Mouse (Mus musculus) left cerebral cortex, adult 8-10 months (tissue): ENCODE results near the gene Ica1. TPM values are rescaled to one million over a fixed set of nuclear protein-coding genes. Genes with fewer than 3 reads are reported as not detected.

Source experiments
- total RNA-seq, 4 experiments: library from RNA; stranded (reverse); gene quantifications; 2 replicates each; pipeline ENCODE4 v1.2.4; 2022

The Ica1 gene
- total RNA-seq, 4 experiments from 2014 or later = 61.4 to 71.1 (median 66.2) TPM

Other genes starting within 250 kb of the Ica1 start
- 10 to 100 TPM; 39.4 to 45.1 (median 40.2) TPM for gene Nxph1, start 169.9 kb upstream of the Ica1 start, total RNA-seq